Mouse (Mus musculus): Measurements from ENCODE around the gene Tmem163. TPM values are rescaled to one million over a fixed set of nuclear protein-coding genes. Genes with fewer than 3 reads are reported as not detected.

Gene Tmem163
- polyA plus RNA-seq, 1 experiment from 2014 or later = 2.1 TPM

- ATAC-seq (ENCODE audit: insufficient read depth) (no peak; the same call in 1 of the 2 replicates), DNase-seq (peak; percentile 69)
- Histone ChIP-seq H3K4me3 (ENCODE audit: low read depth, low read length) (no peak overlapping the region), H3K4me2 (no peak overlapping the region), H3K36me3 (ENCODE audit: insufficient read depth) (no peaks in the 10 kb centered on the region), H3K4me1 (ENCODE audit: insufficient read depth) (no peaks in the 10 kb centered on the region), H3K9ac (no peak overlapping the region), H3K27ac (ENCODE audit: low read depth) (no peak overlapping the region), H3K27me3 (ENCODE audit: insufficient read depth, low read length) (no peaks in the 10 kb centered on the region), H3K9me3 (ENCODE audit: low read depth, low read length) (no peaks in the 10 kb centered on the region)
- 20% methylated on average over 2 of the region's 2 CpGs for WGBS
- peak; percentile 54 for TF ChIP-seq CTCF (IDR thresholded peaks at IDR 0.05; ENCODE audit: low read depth)
Measured at GRCm38 (mm10) chr1:127696533-127696932, 17.2 kb upstream of the Tmem163 start.

GRCm38 (mm10) chr1:127677661-127678580 is 1.4 kb downstream of the Tmem163 start:
- Histone ChIP-seq H3K36me3 (ENCODE audit: insufficient read depth) (no peaks in the 10 kb centered on the region), H3K4me3 (ENCODE audit: low read depth, low read length) (peak overlapping the region; percentile 52), H3K4me1 (ENCODE audit: insufficient read depth) (no peaks in the 10 kb centered on the region), H3K27me3 (ENCODE audit: insufficient read depth, low read length) (peaks cover 57% of the 10 kb centered on the region), H3K9me3 (ENCODE audit: low read depth, low read length) (no peaks in the 10 kb centered on the region), H3K9ac (peak overlapping the region; percentile 41), H3K27ac (ENCODE audit: low read depth) (no peak overlapping the region), H3K4me2 (peak overlapping the region; percentile 96)
- peak; percentile 68; the same call in 1 of the 2 replicates for ATAC-seq (ENCODE audit: insufficient read depth)
- no peak for TF ChIP-seq CTCF (IDR thresholded peaks at IDR 0.05; ENCODE audit: low read depth)
- WGBS = 2% methylated on average over 64 of the region's 64 CpGs
- peak; percentile 44 for DNase-seq

- H3K4me3 ChIP-seq (ENCODE audit: low read depth, low read length) = peak overlapping the region; percentile 52
- peak; percentile 22 for DNase-seq
- H3K4me1 ChIP-seq (ENCODE audit: insufficient read depth) = no peaks in the 10 kb centered on the region
- H3K4me2 ChIP-seq = peak overlapping the region; percentile 96
- no peak overlapping the region for H3K27ac ChIP-seq (ENCODE audit: low read depth)
- peak; percentile 38; the same call in 1 of the 2 replicates for ATAC-seq (ENCODE audit: insufficient read depth)
- no peaks in the 10 kb centered on the region for H3K36me3 ChIP-seq (ENCODE audit: insufficient read depth)
- TF ChIP-seq CTCF (IDR thresholded peaks at IDR 0.05; ENCODE audit: low read depth) = no peak
- H3K9ac ChIP-seq = peak overlapping the region; percentile 41
- WGBS = 1% methylated on average over 43 of the region's 44 CpGs
- peaks cover 57% of the 10 kb centered on the region for H3K27me3 ChIP-seq (ENCODE audit: insufficient read depth, low read length)
- no peaks in the 10 kb centered on the region for H3K9me3 ChIP-seq (ENCODE audit: low read depth, low read length)
Measured at GRCm38 (mm10) chr1:127677131-127677631, 2.2 kb downstream of the Tmem163 start.

- peaks cover 57% of the 10 kb centered on the region for H3K27me3 ChIP-seq (ENCODE audit: insufficient read depth, low read length)
- H3K27ac ChIP-seq (ENCODE audit: low read depth) = no peak overlapping the region
- no peak for TF ChIP-seq CTCF (IDR thresholded peaks at IDR 0.05; ENCODE audit: low read depth)
- H3K36me3 ChIP-seq (ENCODE audit: insufficient read depth) = no peaks in the 10 kb centered on the region
- H3K9ac ChIP-seq = no peak overlapping the region
- H3K4me1 ChIP-seq (ENCODE audit: insufficient read depth) = no peaks in the 10 kb centered on the region
- H3K4me3 ChIP-seq (ENCODE audit: low read depth, low read length) = peak overlapping the region; percentile 52
- 7% methylated on average over 25 of the region's 25 CpGs for WGBS
- DNase-seq = no peak
- peak overlapping the region; percentile 96 for H3K4me2 ChIP-seq
- no peaks in the 10 kb centered on the region for H3K9me3 ChIP-seq (ENCODE audit: low read depth, low read length)
- ATAC-seq (ENCODE audit: insufficient read depth) = no peak
Measured at GRCm38 (mm10) chr1:127676516-127677099, 2.7 kb downstream of the Tmem163 start.

GRCm38 (mm10) chr1:127676116-127676515 is 3.2 kb downstream of the Tmem163 start:
- peaks cover 57% of the 10 kb centered on the region for H3K27me3 ChIP-seq (ENCODE audit: insufficient read depth, low read length)

GRCm38 (mm10) chr1:127675253-127675652 is 4.1 kb downstream of the Tmem163 start:
- H3K4me1 ChIP-seq (ENCODE audit: insufficient read depth) = no peaks in the 10 kb centered on the region
- H3K9me3 ChIP-seq (ENCODE audit: low read depth, low read length) = no peaks in the 10 kb centered on the region
- ATAC-seq (ENCODE audit: insufficient read depth) (no peak), DNase-seq (no peak)
- H3K27me3 ChIP-seq (ENCODE audit: insufficient read depth, low read length) = peaks cover 55% of the 10 kb centered on the region
- H3K36me3 ChIP-seq (ENCODE audit: insufficient read depth) = no peaks in the 10 kb centered on the region
- no peak overlapping the region for H3K27ac ChIP-seq (ENCODE audit: low read depth)
- no peak overlapping the region for H3K9ac ChIP-seq
- 37% methylated on average over 1 of the region's 1 CpGs for WGBS
- H3K4me2 ChIP-seq = no peak overlapping the region
- H3K4me3 ChIP-seq (ENCODE audit: low read depth, low read length) = no peak overlapping the region
- no peak for TF ChIP-seq CTCF (IDR thresholded peaks at IDR 0.05; ENCODE audit: low read depth)

More at GRCm38 (mm10) chr1:127676116-127676515, 3.2 kb downstream of the Tmem163 start:
- H3K9ac ChIP-seq = no peak overlapping the region
- 35% methylated on average over 12 of the region's 12 CpGs for WGBS
- no peak for ATAC-seq (ENCODE audit: insufficient read depth)
- H3K36me3 ChIP-seq (ENCODE audit: insufficient read depth) = no peaks in the 10 kb centered on the region
- TF ChIP-seq CTCF (IDR thresholded peaks at IDR 0.05; ENCODE audit: low read depth) = no peak
- H3K9me3 ChIP-seq (ENCODE audit: low read depth, low read length) = no peaks in the 10 kb centered on the region
- no peak overlapping the region for H3K4me3 ChIP-seq (ENCODE audit: low read depth, low read length)
- no peak overlapping the region for H3K4me2 ChIP-seq
- H3K27ac ChIP-seq (ENCODE audit: low read depth) = no peak overlapping the region
- DNase-seq = no peak
- no peaks in the 10 kb centered on the region for H3K4me1 ChIP-seq (ENCODE audit: insufficient read depth)
